Mouse (Mus musculus) retina, postnatal 1 day (tissue): ENCODE data around the gene Leng8.

ENCODE experiments used
- DNase-seq: peaks from one replicate; pipeline ENCODE4 v3.0.0-alpha.2; 2012

Gene Leng8

GRCm38 (mm10) chr7:4127894-4128293, 8.9 kb upstream of the Leng8 start:
- DNase-seq = no peak

DNA sequence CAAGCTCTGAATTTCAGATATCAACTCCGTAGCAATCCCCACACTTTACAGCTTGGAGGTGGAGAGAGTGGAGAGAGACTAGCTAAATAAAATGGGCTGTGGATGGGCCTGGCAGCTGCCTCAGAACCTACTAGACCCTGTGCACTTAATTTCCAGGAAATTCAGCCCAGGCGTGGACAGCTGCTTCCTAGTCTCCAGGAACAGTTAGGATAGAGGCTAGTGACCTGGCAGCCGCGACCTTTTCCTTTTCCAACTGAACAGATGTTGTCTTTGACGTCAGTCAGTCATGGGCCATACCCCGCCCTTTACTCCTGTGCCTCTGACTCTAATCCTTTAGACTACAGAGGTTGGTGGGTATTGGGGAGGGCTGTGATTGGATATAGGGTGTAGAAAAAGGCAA, 8.0 kb upstream of the Leng8 start:
- DNase-seq = peak; percentile 19

- peak; percentile 93 for DNase-seq
Measured at GRCm38 (mm10) chr7:4130686-4131452, 6.0 kb upstream of the Leng8 start.

- DNase-seq = peak; percentile 70
Measured at GRCm38 (mm10) chr7:4131964-4132363, 4.9 kb upstream of the Leng8 start.

DNA sequence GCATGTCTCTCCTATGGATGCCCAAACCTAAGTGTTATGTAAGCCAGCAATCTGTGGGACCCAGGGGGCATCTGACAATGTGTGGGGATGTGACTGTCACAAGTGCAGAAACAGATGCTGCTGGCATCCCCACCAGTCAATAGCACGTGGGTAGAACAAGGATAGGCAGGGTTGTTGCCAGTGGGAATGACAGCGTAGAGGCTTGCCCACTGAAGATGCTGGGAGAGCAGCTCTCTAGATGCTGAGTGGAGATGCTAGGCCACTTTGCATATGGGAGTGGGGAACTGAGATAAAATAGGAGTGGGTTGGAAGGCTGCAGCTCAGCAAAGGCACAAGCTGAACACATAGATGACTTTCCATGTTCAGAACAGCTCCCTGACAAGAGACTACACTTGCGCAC, 4.3 kb upstream of the Leng8 start:
- no peak for DNase-seq

DNA sequence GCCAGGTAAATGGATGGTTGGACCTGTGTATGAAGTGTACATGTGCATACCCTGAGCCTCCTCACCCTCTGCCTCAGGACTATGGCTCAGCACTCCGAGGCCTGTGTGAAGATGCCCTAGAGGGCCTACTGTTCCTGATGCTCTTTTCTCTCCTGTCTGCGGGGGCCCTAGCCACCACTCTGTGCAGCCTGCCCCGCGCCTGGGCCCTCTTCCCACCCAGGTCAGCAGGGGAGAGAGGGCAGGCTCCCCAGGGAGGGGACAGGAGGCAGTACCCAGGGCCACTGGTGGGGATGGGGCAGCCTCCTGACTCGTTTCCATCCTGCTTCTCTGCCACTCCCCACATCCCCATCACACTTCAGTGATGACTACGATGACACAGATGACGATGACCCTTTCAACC, 3.8 kb upstream of the Leng8 start:
- no peak for DNase-seq

DNA sequence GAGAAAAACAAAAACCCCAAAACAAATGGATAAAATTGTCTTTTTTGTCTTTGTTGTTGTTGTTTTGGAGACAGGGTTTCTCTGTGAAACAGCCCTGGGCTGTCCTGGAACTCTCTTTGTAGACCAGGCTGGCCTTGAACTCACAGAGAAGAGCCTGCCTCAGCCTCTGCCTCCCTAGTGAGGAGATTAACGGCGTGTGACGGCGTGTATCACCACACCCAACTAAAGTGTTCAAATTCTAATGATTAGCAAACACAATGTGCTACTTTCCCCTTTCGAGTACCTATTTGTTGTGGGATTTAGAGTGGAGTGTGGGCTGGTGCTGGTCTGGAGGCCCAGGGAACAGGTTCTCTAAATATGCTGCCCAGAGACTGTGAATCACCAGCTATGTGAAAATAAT, 1.9 kb upstream of the Leng8 start:
- no peak for DNase-seq

DNA sequence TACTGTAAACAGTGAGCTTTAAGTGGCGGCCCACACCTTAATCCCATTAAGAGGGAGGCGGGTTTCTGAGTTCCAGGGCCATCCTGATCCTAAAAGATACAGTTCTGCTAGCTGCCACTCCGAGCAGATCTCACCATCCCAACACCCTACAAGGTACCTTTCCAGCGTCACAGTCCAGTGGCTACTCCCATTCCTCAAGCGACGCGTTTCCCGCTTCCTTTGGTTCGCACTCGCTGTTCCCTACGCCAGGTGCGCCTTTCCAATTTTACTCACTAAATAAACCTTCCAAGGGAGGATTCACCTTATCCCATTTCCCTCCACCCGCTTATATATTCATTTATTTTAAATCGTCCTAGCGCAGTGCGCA, 452 bp upstream of the Leng8 start:
- no peak for DNase-seq

DNA sequence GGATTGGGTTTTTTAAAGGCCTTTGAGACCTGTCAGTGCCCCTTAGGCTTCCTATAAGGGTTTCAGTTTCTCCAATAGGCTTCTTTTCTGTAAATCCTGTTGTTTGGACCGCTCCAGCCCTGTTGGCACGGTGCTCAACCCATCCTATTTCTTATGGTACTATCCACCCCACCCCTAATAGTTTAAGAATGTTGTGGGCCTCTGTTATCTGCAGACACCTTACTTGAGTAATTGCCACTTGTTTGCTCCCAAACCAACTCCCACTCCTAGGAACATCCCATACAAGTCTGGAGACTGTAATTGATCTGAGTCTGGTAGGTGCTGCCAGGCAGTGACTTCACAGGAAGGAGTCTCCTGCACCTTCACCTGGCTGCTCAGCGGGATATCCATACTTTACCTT, 907 bp downstream of the Leng8 start:
- DNase-seq = no peak

- DNase-seq = no peak
Measured at GRCm38 (mm10) chr7:4138181-4138580, 1.3 kb downstream of the Leng8 start.

DNA sequence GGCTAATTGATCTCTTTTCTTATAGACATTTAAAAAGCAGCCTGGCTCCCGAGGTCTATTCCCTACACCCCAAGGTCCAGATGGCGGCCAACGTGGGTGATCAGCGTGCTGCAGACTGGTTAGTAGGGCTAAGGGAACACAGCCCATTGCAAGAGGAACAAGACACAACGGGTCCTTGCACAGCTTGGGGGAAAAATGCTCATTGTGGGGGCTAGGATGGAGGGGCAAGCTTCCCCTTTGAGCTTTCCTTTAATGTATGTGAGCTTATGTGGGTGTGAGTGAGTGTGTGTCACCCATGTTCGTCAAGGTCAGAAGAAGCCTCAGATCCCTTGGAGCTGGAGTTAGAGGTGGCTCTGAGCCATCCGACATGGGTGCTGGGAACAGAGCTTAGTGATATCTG, 1.8 kb downstream of the Leng8 start:
- no peak for DNase-seq

DNA sequence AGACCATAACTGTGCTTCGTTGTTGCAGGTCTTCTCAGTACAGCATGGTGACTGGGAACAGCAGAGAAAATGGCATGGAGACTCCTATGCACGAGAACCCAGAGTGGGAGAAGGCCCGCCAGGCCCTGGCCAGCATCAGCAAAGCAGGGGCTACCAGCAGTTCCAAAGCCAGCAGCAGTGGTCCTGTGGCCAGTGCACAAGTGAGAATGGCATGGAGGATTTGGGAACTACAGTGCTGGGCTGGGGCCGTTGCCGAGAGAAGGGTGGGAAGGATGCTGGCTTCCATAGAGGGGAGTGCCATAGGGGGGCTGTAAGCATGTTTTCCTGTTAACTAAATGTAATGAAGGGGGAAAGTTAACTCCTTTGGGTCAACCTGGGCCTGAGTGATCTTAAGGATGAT, 2.6 kb downstream of the Leng8 start:
- no peak for DNase-seq

DNA sequence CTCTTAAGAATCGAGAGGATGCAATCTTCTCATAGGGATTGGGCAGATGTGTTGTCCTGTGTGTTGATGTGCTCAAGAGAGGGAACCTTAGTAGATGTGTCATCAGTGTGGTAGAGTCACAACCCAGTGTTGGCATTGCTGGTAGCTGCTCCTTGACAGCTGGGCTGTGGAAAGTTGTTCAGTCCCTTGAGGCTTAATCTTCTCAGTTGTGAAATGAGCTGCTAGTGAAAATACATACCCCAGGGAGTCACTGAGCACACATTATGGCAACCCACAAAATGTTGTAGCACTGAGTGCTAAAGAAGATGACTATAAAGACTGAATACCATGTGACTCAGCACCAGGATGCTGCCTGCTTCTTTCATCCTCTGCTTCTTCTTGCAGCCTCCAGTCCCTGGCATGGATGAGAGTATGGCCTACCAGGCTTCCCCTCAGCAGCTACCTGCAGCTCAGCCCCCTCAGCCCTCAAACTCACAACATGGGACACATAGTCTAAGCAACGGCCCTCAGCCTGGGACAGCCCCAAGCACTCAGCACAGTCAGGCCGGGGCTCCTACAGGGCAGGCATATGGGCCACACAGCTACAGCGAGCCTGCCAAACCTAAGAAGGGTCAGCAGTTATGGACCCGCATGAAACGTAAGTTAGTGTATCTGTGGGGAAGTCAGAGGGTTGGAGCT, 4.9 kb downstream of the Leng8 start:
- DNase-seq = no peak

GRCm38 (mm10) chr7:4142796-4143445, 6.1 kb downstream of the Leng8 start:
- DNase-seq = no peak

GRCm38 (mm10) chr7:4143506-4143905, 6.7 kb downstream of the Leng8 start:
- no peak for DNase-seq

GRCm38 (mm10) chr7:4144046-4144445, 7.2 kb downstream of the Leng8 start:
- DNase-seq = no peak

DNA sequence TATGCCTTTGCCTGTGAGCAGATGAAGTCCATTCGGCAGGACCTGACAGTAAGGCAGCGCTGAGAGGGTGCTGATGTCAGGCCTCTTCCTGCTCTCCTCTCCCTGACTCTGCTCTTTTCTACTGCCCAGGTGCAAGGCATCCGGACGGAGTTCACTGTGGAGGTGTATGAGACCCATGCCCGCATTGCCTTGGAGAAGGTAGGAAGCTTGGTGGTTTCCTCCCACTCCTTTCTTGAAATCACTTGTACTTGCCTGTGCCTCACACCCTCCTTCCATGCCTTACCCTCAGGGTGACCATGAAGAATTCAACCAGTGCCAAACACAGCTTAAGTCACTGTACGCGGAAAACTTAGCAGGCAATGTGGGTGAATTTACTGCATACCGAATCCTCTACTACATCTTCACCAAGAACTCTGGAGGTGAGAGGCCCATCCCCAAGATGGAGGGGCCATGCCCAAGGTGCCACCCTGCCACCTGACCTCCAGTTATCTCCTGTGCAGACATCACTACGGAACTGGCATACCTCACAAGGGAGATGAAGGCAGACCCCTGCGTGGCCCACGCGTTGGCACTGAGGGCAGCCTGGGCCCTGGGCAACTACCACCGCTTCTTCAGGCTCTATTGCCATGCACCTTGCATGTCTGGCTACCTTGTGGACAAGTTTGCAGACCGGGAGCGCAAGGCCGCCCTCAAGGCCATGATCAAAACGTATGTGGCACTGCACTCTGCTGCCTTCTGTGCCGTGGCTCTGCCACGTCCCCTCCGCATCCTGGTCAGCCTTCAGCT, 8.1 kb downstream of the Leng8 start:
- DNase-seq = no peak

GRCm38 (mm10) chr7:4145552-4146190, 8.8 kb downstream of the Leng8 start:
- DNase-seq = peak; percentile 72

- DNase-seq = no peak
Measured at GRCm38 (mm10) chr7:4146241-4147180, 9.7 kb downstream of the Leng8 start.

- DNase-seq = no peak
Measured at GRCm38 (mm10) chr7:4147371-4147770, 10.5 kb downstream of the Leng8 start.

- DNase-seq = no peak
Measured at GRCm38 (mm10) chr7:4147836-4148235, 11.0 kb downstream of the Leng8 start.
